Mouse (Mus musculus) MEL (cell line): Measurements from ENCODE around the gene Myh2.

ENCODE experiments used
- CTCF ChIP-seq, 3 experiments: IDR thresholded peaks in 2 of 3; conservative IDR thresholded peaks in 1 of 3; 2 replicates each; pipeline ENCODE4 v1.5.1; 2011 to 2012; ENCODE audit warnings: low read length in 3 of 3, low read depth in 2 of 3, mild to moderate bottlenecking in 2 of 3, improper control_type of control experiment in 1 of 3, inconsistent platforms in 1 of 3, mixed read lengths in 1 of 3, moderate library complexity in 1 of 3; ENCODE audit not compliant: control insufficient read depth in 1 of 3, insufficient read depth in 1 of 3, poor library complexity in 1 of 3, severe bottlenecking in 1 of 3
- KAT2A ChIP-seq: conservative IDR thresholded peaks from 2 replicates; pipeline ENCODE4 v1.6.1; 2012; ENCODE audit warnings: low read depth, low read length, improper control_type of control experiment, inconsistent platforms
- MAFK ChIP-seq: IDR thresholded peaks from 2 replicates; pipeline ENCODE4 v1.6.1; 2011; ENCODE audit warnings: low read depth, mild to moderate bottlenecking, low read length, improper control_type of control experiment, borderline replicate concordance
- MAX ChIP-seq: IDR thresholded peaks from 2 replicates; pipeline ENCODE4 v1.6.1; 2011; ENCODE audit warnings: low read length, improper control_type of control experiment
- MAZ ChIP-seq: IDR thresholded peaks from 2 replicates; pipeline ENCODE4 v1.6.1; 2012; ENCODE audit warnings: low read depth, mild to moderate bottlenecking, inconsistent platforms, low read length, improper control_type of control experiment
- SIN3A ChIP-seq: IDR thresholded peaks from 2 replicates; pipeline ENCODE4 v1.6.1; 2012; ENCODE audit warnings: low read length, improper control_type of control experiment, inconsistent platforms
- TBP ChIP-seq: IDR thresholded peaks from 2 replicates; pipeline ENCODE4 v1.8.0; 2011; ENCODE audit warnings: low read depth, low read length, improper control_type of control experiment
- ZKSCAN1 ChIP-seq: IDR thresholded peaks from 2 replicates; pipeline ENCODE4 v1.6.1; 2012; ENCODE audit warnings: low read depth, mild to moderate bottlenecking, inconsistent platforms, low read length, improper control_type of control experiment, moderate library complexity

DNA sequence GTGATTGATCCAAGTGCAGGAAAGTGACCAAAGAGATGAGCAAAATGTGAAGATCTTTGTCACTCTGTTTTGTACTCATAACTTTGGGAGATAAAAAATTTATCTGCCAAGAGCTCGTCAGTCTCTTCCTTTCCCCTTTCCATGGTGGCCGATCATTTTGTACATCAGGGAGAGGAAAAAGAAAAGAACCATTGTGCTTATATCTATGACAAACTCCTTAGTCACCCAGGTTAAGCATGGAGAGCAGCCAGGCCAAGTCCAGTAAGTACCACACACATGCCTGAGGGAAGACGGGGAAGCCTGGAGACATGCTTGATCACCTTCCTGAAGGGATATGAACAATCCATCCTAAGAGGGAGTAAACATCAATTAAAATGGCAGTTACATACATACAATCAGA is 53.6 kb downstream of the Myh2 start:
- TF ChIP-seq CTCF (IDR thresholded peaks at IDR 0.05 in 2 of 3, conservative IDR thresholded peaks at IDR 0.05 in 1 of 3; ENCODE audit: control insufficient read depth in 1 of 3, insufficient read depth in 1 of 3, low read depth in 2 of 3, low read length in 3 of 3, poor library complexity in 1 of 3, severe bottlenecking in 1 of 3) (no peak), MAFK (no peak), ZKSCAN1 (no peak), MAX (no peak), TBP (no peak), MAZ (no peak), KAT2A (no peak), SIN3A (no peak)
